Mouse (Mus musculus): ENCODE measurements around the gene Lcp1.

DNA sequence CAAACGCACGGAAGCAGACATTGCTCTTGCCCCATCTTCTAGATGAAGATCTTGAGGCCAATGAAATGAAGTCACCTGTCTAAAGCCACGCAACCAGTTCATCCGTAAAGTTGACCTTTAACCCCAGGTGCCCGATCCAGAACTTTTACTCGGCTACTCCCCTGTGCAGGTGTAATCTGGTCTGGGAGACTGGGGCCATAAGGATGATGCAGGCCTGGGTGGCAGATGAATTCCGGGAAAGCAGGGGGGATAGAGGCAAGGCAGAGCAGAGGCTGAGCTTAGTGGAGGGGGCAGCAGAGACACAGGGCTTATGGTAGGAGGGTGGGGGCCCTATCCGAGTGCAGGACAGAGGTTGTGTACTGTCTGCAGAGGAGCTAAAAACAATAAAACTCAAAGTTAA is 43.4 kb downstream of the Lcp1 start:
- no peak for TF ChIP-seq USF1 (IDR thresholded peaks at IDR 0.05; ENCODE audit: low read depth, low read length)
- TF ChIP-seq MYC (IDR thresholded peaks at IDR 0.05; ENCODE audit: low read depth, low read length): no peak
- TF ChIP-seq HCFC1 (IDR thresholded peaks at IDR 0.05; ENCODE audit: low read depth, low read length): no peak
